Mouse (Mus musculus) layer of hippocampus, adult 9-11 months (tissue): ENCODE measurements at regions not wholly inside any gene's neighbourhood (a gene's known extent, or its start where the extent isn't known, plus 50 kb on each side); places are given as distances from the start of the nearest gene placed in this dataset.

Experiments used
- DNase-seq: peaks from one replicate; pipeline ENCODE4 v3.0.0; 2022

DNA sequence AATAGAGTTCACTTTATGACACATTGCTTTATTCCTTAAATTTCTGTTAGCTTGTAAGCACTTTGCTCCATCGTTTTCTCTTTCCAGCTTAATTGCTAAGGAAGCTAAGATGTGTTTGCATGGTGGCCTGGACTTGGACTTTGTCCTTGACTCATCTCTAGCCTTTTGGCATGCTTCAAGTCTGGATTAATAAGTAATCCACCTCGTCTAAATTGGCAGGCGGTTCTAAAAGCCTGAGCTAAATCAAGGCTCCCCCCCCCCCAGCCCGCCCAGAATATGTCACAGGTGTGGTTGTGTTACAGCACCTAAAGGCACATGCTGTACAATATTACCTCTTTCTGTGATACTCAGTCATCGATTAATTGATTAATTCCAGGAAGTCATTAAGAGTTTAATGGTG, 94.7 kb upstream of the Slc13a1 start:
- DNase-seq, result no peak

DNA sequence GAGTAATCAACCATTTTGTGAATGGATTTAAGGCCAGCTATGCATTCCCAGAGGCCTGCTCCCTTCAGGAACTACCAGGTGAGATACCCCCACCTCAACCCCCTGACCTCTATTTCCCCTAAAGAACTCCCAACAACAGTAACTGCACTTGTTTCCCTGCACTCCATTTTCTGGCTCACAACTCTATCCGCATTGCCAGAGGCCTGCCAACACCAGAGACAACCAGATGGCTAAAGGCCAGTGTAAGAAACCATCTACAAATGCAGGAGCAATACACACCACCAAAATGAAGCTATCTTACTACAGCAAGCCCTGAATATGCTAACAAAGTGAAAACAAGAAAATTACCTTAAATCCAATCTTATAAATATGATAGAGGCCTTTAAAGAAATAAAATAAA, 77.7 kb upstream of the Slc13a1 start:
- DNase-seq, result no peak

DNA sequence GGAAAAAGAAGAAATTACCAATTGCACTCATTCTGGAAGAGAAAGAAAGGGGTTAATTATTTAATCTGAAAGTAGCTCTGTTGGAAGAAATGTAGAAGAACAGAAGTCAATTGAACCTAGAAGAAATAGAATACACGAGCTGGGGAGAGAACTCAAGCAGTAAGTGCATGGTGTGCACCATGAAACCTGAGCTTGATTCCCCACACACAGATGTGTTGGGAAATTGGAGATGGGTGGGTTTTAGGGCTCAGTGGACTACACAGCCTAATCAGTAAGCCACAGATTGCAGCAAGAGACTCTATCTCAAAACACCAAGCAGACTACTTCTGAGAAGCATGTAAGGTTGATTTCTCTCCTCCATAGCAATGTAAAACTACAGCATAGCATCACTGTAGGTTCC, 70.6 kb upstream of the Slc13a1 start:
- DNase-seq, result no peak

DNA sequence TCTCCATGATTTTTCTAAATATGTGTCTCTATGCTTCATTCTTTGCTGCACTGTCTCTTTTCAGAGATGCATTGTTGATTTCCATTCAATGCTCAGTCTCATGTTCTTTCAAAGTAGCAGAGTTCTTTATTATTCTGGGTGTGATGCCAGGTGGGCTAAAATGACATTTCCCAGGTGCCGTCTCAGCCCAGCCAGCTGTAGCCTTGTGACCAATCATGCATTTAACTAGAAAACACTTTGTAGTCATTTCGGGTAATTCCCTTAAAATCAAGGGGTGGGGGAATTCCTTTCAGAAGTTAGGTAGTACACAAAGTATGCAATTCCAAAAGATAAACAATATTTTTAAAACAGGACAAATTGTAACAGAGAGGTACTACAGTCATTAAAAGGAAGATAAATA, 70.2 kb upstream of the Slc13a1 start:
- DNase-seq, result no peak

DNA sequence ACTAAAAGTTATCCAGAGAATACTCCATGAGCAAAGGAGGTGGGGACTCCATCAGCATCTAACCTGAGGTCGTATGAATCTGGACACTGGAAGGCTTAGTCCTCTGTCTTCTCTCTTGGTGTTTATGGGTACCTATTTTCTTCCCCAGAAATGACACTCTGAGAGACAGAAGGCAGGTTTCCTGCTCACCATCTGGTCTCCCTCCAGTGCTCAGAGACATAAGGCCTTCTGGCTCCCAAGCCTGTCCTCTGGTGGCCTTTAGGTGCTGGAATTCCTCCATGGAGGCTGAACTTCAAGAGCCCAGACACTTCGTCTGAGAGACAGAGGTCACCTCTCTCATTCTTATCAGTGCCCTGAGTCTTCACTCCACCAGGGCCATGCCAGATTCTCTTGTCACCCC, 65.7 kb upstream of the Slc13a1 start:
- no peak for DNase-seq

DNA sequence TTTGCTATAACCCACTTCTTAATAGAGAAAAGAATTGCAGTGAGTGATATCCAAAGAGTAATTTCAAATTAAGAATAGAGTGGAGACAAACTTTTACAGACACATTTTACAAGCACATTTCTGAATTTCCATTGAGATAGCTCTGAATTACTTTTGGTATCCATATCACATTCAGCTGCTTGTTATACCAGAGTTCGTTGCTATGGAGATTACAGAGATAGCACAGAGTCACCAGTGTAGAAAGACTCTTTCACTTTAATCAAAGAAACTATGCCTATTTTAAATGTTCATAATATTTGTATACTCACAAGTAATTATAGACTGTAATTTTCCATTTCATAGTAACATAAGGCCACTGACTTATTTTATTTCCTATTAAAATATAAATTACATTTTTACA, 52.7 kb upstream of the Slc13a1 start:
- DNase-seq, result no peak

DNA sequence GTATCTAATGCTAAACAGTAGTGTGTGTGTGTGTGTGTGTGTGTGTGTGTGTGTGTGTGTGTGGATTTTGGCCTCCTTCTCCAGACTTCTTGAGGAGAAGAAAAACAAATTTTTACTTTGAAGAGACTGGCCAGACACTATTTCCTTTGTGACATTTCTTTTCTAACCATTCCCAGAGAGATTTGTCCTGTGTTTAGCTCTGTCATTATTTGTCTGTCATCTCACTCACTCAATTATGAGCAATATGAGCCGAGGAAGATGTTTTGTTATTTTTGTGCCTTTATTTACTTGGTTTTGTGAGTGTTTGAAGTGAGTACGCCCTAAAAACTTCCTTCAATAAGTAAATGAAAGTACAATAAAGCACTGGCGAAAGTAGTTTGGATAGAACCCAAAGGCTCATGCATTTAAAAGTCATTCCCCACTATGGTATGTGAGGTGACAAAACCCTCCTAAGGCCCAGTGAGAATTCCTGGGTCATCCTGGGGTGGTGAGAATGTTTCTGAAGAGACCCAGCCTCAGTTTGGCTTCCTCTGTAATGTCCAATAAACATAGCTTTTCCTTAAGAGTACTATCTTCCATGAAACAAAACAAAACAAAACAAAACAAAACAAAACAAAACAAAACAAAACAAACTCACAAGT, 52.1 kb upstream of the Slc13a1 start:
- no peak for DNase-seq
